ENCODE assay signal across 8 mouse cellular contexts in the genomic region with DNA sequence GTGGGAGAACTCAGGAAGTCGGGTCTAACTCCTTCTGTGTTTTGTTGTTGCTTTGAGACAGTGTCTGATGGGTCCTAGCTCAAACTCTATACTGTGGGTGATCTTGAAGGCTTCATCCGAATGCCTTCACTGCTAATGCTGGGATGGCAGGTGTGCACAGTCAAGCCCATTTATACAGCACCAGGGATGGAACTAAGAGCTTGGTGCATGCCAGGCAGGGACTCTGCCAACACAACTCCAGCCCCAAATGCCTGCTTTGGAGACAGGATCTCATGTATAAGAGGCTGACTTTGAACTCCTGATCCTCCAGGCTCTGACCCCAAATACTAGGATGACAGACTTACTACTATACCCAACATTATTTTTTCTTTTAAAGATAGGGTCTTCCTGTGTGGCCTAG. TPM values are rescaled to one million over a fixed set of nuclear protein-coding genes. Genes with fewer than 3 reads are reported as not detected.
DNase-seq lines count a peak whose midpoint lies in the region; ATAC-seq and TF ChIP-seq lines count a peak whose summit lies in the region.

No protein-coding gene starts in this region.

- peak overlapping the region; percentile 92; the same call in 1 of the 2 replicates for H3K27ac ChIP-seq in heart, embryonic 11.5 days (ENCODE audit: low read depth, low read length)
- no peak overlapping the region for H3K27ac ChIP-seq in ES-Bruce4 (ENCODE audit: insufficient read depth, low read length)
- H3K27ac ChIP-seq in forebrain, embryonic 16.5 days (ENCODE audit: low read length), result peak overlapping the region; percentile 84
- peak overlapping the region; percentile 88 for H3K27ac ChIP-seq in liver, embryonic 15.5 days (replicated peaks)

- TF ChIP-seq POLR2A in ES-Bruce4 (IDR thresholded peaks at IDR 0.05; ENCODE audit: insufficient read depth, low read length), result no peak

- TF ChIP-seq CTCF in ES-Bruce4 (IDR thresholded peaks at IDR 0.05; ENCODE audit: low read depth, low read length), result no peak

- no peak for TF ChIP-seq EP300 in ES-Bruce4 (IDR thresholded peaks at IDR 0.05; ENCODE audit: insufficient read depth, low read depth, low read length)

- H3K4me1 ChIP-seq in heart, embryonic 11.5 days (ENCODE audit: control insufficient read depth, insufficient read depth, low read length), result peaks cover 17% of the 10 kb centered on the region
- H3K4me1 ChIP-seq in ES-Bruce4 (ENCODE audit: control insufficient read depth, insufficient read depth, low read length), result peaks cover 1% of the 10 kb centered on the region
- H3K4me1 ChIP-seq in forebrain, embryonic 16.5 days (replicated peaks; ENCODE audit: control insufficient read depth, insufficient read depth, low read length), result peaks cover 20% of the 10 kb centered on the region
- H3K4me1 ChIP-seq in liver, embryonic 15.5 days (replicated peaks), result peaks cover 54% of the 10 kb centered on the region

- peak overlapping the region; percentile 98 for H3K9ac ChIP-seq in heart, embryonic 11.5 days (ENCODE audit: low read depth, low read length)
- H3K9ac ChIP-seq in ES-Bruce4 (ENCODE audit: low read depth, poor library complexity, severe bottlenecking), result peak overlapping the region; percentile 70
- peak overlapping the region; percentile 75 for H3K9ac ChIP-seq in forebrain, embryonic 16.5 days (replicated peaks; ENCODE audit: low read depth, low read length)
- peak overlapping the region; percentile 72 for H3K9ac ChIP-seq in liver, embryonic 15.5 days

- H3K27me3 ChIP-seq in heart, embryonic 11.5 days (ENCODE audit: control insufficient read depth, insufficient read depth, low read length), result no peaks in the 10 kb centered on the region
- H3K27me3 ChIP-seq in ES-Bruce4 (ENCODE audit: control insufficient read depth, insufficient read depth, low read length, poor library complexity, severe bottlenecking), result no peaks in the 10 kb centered on the region
- no peaks in the 10 kb centered on the region for H3K27me3 ChIP-seq in forebrain, embryonic 16.5 days (replicated peaks; ENCODE audit: control insufficient read depth, insufficient read depth, low read length)
- H3K27me3 ChIP-seq in liver, embryonic 15.5 days, result no peaks in the 10 kb centered on the region

- peak overlapping the region; percentile 95 for H3K4me2 ChIP-seq in heart, embryonic 11.5 days
- H3K4me2 ChIP-seq in forebrain, embryonic 16.5 days (ENCODE audit: low read length), result peak overlapping the region; percentile 94
- peak overlapping the region; percentile 76 for H3K4me2 ChIP-seq in liver, embryonic 15.5 days

- H3K36me3 ChIP-seq in heart, embryonic 11.5 days (ENCODE audit: control insufficient read depth, insufficient read depth, low read length), result peaks cover 15% of the 10 kb centered on the region
- H3K36me3 ChIP-seq in ES-Bruce4 (ENCODE audit: control insufficient read depth, insufficient read depth, low read length, poor library complexity, severe bottlenecking), result no peaks in the 10 kb centered on the region
- peaks cover 2% of the 10 kb centered on the region; the same call in 1 of the 2 replicates for H3K36me3 ChIP-seq in forebrain, embryonic 16.5 days (ENCODE audit: control insufficient read depth, insufficient read depth)
- H3K36me3 ChIP-seq in liver, embryonic 15.5 days (replicated peaks), result peaks cover 36% of the 10 kb centered on the region

- peak overlapping the region; percentile 95 for H3K4me3 ChIP-seq in heart, embryonic 11.5 days (ENCODE audit: low read depth, low read length)
- peak overlapping the region; percentile 95 for H3K4me3 ChIP-seq in ES-Bruce4 (ENCODE audit: low read depth, low read length)
- peak overlapping the region; percentile 63 for H3K4me3 ChIP-seq in forebrain, embryonic 16.5 days (replicated peaks; ENCODE audit: low read length)
- peak overlapping the region; percentile 75 for H3K4me3 ChIP-seq in liver, embryonic 15.5 days (replicated peaks)

- WGBS in heart, embryonic 11.5 days (ENCODE audit: insufficient replicate concordance), result 29% methylated on average over 2 of the region's 2 CpGs
- WGBS in forebrain, embryonic 16.5 days, result 36% methylated on average over 2 of the region's 2 CpGs
- 33% methylated on average over 2 of the region's 2 CpGs for WGBS in liver, embryonic 15.5 days (ENCODE audit: insufficient replicate concordance)

- no peak for ATAC-seq in heart, embryonic 11.5 days (replicated peaks; ENCODE audit: insufficient number of reproducible peaks, low FRiP score, low TSS enrichment)
- ATAC-seq in forebrain, embryonic 16.5 days, result no peak
- no peak for ATAC-seq in liver, embryonic 15.5 days (ENCODE audit: insufficient read depth)

- DNase-seq in heart, postnatal 14 days, result no peak
- DNase-seq in ovary, postnatal 14 days (ENCODE audit: low spot score), result no peak
- no peak for DNase-seq in adrenal gland, adult 18-20 months (ENCODE audit: low spot score in 2 of 2)
- DNase-seq in left cerebral cortex, postnatal 25 days (ENCODE audit: low spot score in 2 of 2), result no peak

- intact Hi-C loops in heart, postnatal 14 days (cut with DNase I), result no loop called here
- intact Hi-C loops in left cerebral cortex, postnatal 25 days (cut with DNase I), result no loop called here

- no peaks in the 10 kb centered on the region for H3K9me3 ChIP-seq in heart, embryonic 11.5 days (replicated peaks; ENCODE audit: control insufficient read depth, low read length)
- no peaks in the 10 kb centered on the region for H3K9me3 ChIP-seq in ES-Bruce4 (replicated peaks; ENCODE audit: control insufficient read depth, insufficient read depth, low read length, poor library complexity, severe bottlenecking)
- no peaks in the 10 kb centered on the region for H3K9me3 ChIP-seq in forebrain, embryonic 16.5 days (ENCODE audit: control insufficient read depth, low read length)
- H3K9me3 ChIP-seq in liver, embryonic 15.5 days (replicated peaks), result no peaks in the 10 kb centered on the region

RNA-seq across cellular contexts. Expression of a gene that starts 1.1 kb away (rescaled TPM):
- polyA plus RNA-seq in heart, embryonic 11.5 days (2014; fragmentation: Nextera tagmentation; extraction: Ambion mirVana), result 499 and 501 TPM in 2 replicates
- 100 to 1,000 TPM; 728 to 743 TPM for total RNA-seq in heart, postnatal 14 days (2021)
- 63.9 and 72.8 TPM in 2 replicates for polyA plus RNA-seq in ES-Bruce4 (2011; ENCODE audit: insufficient read depth, insufficient read length, low read depth, missing spikeins)
- 236 and 272 TPM in 2 replicates for polyA plus RNA-seq in forebrain, embryonic 16.5 days (2015; fragmentation: Nextera tagmentation; extraction: Ambion mirVana)
- 228 and 236 TPM in 2 replicates for polyA plus RNA-seq in liver, embryonic 15.5 days (2015; fragmentation: Nextera tagmentation; extraction: Ambion mirVana)
- total RNA-seq in adrenal gland, adult 18-20 months (2021), result 100 to 1,000 TPM; 294 to 370 TPM
- total RNA-seq in left cerebral cortex, postnatal 25 days (2021), result 100 to 1,000 TPM; 182 to 187 TPM

RNA-seq across cellular contexts. Expression of a gene that starts 10.8 kb away (rescaled TPM):
- polyA plus RNA-seq in heart, embryonic 11.5 days (2014; fragmentation: Nextera tagmentation; extraction: Ambion mirVana), result 57.2 and 59.0 TPM in 2 replicates
- 10 to 100 TPM; 11.6 to 14.5 TPM for total RNA-seq in heart, postnatal 14 days (2021)
- 0.68 and 0.82 TPM in 2 replicates for polyA plus RNA-seq in ES-Bruce4 (2011; ENCODE audit: insufficient read depth, insufficient read length, low read depth, missing spikeins)
- 22.7 and 24.6 TPM in 2 replicates for polyA plus RNA-seq in forebrain, embryonic 16.5 days (2015; fragmentation: Nextera tagmentation; extraction: Ambion mirVana)
- polyA plus RNA-seq in liver, embryonic 15.5 days (2015; fragmentation: Nextera tagmentation; extraction: Ambion mirVana), result 112 and 138 TPM in 2 replicates
- total RNA-seq in adrenal gland, adult 18-20 months (2021), result 100 to 1,000 TPM; 146 to 236 TPM
- 10 to 100 TPM; 27.6 to 30.7 TPM for total RNA-seq in left cerebral cortex, postnatal 25 days (2021)

RNA-seq across cellular contexts. Expression of a gene that starts 11.2 kb away (rescaled TPM):
- 28.4 and 29.9 TPM in 2 replicates for polyA plus RNA-seq in heart, embryonic 11.5 days (2014; fragmentation: Nextera tagmentation; extraction: Ambion mirVana)
- total RNA-seq in heart, postnatal 14 days (2021), result 10 to 100 TPM; 68.2 to 76.3 TPM
- polyA plus RNA-seq in ES-Bruce4 (2011; ENCODE audit: insufficient read depth, insufficient read length, low read depth, missing spikeins), result 175 and 192 TPM in 2 replicates
- 61.3 and 61.8 TPM in 2 replicates for polyA plus RNA-seq in forebrain, embryonic 16.5 days (2015; fragmentation: Nextera tagmentation; extraction: Ambion mirVana)
- 26.0 and 27.2 TPM in 2 replicates for polyA plus RNA-seq in liver, embryonic 15.5 days (2015; fragmentation: Nextera tagmentation; extraction: Ambion mirVana)
- total RNA-seq in adrenal gland, adult 18-20 months (2021), result 100 to 1,000 TPM in 1 of 2 experiments, 10 to 100 TPM in 1; 90.2 to 100 TPM
- 10 to 100 TPM; 76.9 to 93.8 TPM for total RNA-seq in left cerebral cortex, postnatal 25 days (2021)

RNA-seq across cellular contexts. Expression of a gene that starts 23.8 kb away (rescaled TPM):
- polyA plus RNA-seq in heart, embryonic 11.5 days (2014; fragmentation: Nextera tagmentation; extraction: Ambion mirVana), result 34.6 and 38.2 TPM in 2 replicates
- 10 to 100 TPM; 17.0 to 21.0 TPM for total RNA-seq in heart, postnatal 14 days (2021)
- polyA plus RNA-seq in ES-Bruce4 (2011; ENCODE audit: insufficient read depth, insufficient read length, low read depth, missing spikeins), result 35.7 and 36.5 TPM in 2 replicates
- polyA plus RNA-seq in forebrain, embryonic 16.5 days (2015; fragmentation: Nextera tagmentation; extraction: Ambion mirVana), result 49.0 and 55.4 TPM in 2 replicates
- polyA plus RNA-seq in liver, embryonic 15.5 days (2015; fragmentation: Nextera tagmentation; extraction: Ambion mirVana), result 16.6 and 17.0 TPM in 2 replicates
- 10 to 100 TPM; 17.4 to 18.4 TPM for total RNA-seq in adrenal gland, adult 18-20 months (2021)
- total RNA-seq in left cerebral cortex, postnatal 25 days (2021), result 10 to 100 TPM; 40.9 to 41.2 TPM

RNA-seq across cellular contexts. Expression of a gene that starts 42.2 kb away (rescaled TPM):
- polyA plus RNA-seq in heart, embryonic 11.5 days (2014; fragmentation: Nextera tagmentation; extraction: Ambion mirVana), result 702 and 828 TPM in 2 replicates
- 100 to 1,000 TPM; 652 to 716 TPM for total RNA-seq in heart, postnatal 14 days (2021)
- polyA plus RNA-seq in ES-Bruce4 (2011; ENCODE audit: insufficient read depth, insufficient read length, low read depth, missing spikeins), result 2,641 and 2,952 TPM in 2 replicates
- polyA plus RNA-seq in forebrain, embryonic 16.5 days (2015; fragmentation: Nextera tagmentation; extraction: Ambion mirVana), result 531 and 538 TPM in 2 replicates
- polyA plus RNA-seq in liver, embryonic 15.5 days (2015; fragmentation: Nextera tagmentation; extraction: Ambion mirVana), result 501 and 527 TPM in 2 replicates
- total RNA-seq in adrenal gland, adult 18-20 months (2021), result 1,000 to 10,000 TPM; 1,162 to 1,195 TPM
- 100 to 1,000 TPM; 788 to 790 TPM for total RNA-seq in left cerebral cortex, postnatal 25 days (2021)

Comparison
In these comparisons a context has a peak if more than half of its experiments do, and no peak if none do; other contexts are left out.
1. RNA of a gene that starts 10.8 kb away (polyA plus RNA-seq): 112 to 138 TPM in liver, embryonic 15.5 days, 57.2 to 59.0 TPM in heart, embryonic 11.5 days and 22.7 to 24.6 TPM in forebrain, embryonic 16.5 days; 0.68 to 0.82 TPM in ES-Bruce4; every median in the first group is over 10 times any median in the second.
2. Peak in every context shown above with its lines, with median percentiles within 50 percentile points of each other: H3K4me2 ChIP-seq, H3K4me3 ChIP-seq and H3K9ac ChIP-seq.